Mouse (Mus musculus) naive thymus-derived CD4-positive, alpha-beta T cell, adult 2 months (primary cell): ENCODE measurements around the gene Kcnh5.

Experiments
- DNase-seq: peaks from one replicate; pipeline ENCODE4 v3.0.0-alpha.2; 2011; ENCODE audit warnings: low read depth

The Kcnh5 gene

DNA sequence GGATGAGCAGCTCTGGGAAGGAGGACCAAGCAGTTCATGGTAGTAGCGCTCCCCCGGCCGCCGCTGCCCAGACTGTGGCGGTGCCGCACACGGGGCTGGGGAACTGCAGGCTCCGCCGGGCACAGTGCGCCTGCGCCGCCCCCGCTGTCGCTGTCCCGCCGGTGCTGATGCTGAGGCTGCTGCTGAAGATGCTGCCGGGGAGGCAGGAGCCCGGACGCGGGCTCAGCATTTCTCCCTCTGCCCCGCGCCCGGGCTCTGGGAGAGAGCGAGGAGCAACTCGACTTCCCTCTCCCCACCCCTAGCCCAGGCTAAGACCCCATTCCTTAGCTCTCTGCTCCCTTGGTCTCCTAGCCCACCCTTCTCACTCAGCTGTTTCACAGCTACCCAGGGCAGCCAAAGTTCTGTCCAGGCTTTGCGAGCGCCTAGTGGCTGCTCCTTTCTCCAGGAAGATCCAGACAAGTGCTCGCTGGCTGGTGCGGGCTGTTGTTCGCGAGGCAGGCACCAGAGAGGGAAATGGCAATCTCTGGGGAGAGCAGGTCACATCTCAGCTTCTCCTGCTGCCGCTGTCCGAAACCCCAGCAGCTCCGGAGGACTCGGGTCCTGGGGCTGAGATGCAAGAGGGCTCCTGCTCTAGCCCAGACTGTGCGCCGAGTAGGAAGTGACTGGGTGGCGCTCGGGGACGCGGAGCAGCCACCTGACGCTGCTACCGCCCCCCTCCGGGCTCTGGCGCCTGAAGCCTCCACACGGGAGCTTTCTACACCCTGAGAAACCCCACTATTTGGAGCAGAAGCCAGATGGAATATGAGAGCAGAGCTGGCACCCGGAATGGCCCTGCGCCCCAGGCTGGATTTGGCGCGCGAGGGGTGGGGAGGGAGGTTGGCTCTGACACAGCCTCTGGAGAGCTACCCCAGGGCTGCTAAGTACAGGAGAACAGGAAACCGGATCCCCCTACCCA lies at the start of gene Kcnh5:
Kcnh5 (minus strand) TSS at position 642 of the 955 bp plus-strand sequence.
- DNase-seq = peak; percentile 34

DNA sequence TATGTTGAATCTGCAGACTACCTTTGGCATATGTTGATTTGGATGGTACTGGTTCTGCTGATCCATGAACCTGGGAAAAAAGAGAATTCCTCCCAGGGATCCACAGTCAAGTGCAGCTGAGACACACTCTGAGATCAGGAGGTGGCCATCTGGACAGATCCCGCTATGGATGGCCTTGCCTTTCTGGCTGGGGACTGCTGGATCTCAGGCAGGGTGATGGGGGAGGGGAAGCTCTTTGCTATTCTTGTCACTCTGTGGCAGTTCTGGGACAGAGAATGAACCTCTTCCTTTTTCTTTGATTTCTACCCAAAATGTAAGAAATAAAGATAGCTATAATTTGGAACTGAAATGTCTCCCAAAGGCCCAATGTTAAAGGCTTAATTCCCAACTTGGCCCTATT lies 46.8 kb upstream of the Kcnh5 start:
- DNase-seq = no peak

DNA sequence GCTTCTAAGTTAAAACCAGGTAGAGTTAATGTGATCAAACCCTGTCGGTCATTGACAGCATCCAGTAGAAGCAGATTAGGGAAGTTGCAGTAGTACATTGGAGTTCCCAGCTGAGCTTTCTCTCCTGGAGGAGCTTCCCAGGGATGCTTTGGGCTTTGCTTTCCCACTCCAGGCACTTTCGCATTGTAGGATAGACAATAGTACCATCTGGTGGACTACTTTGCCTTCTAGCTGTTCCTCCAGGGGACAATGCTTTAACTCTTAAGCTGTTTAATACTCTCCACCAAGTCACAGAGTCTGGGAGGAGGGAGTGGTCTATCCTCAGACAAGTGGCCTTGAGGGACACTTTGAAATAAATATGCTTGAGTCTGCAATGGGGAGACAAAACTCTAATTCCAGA lies 12.3 kb upstream of the Kcnh5 start:
- no peak for DNase-seq

DNA sequence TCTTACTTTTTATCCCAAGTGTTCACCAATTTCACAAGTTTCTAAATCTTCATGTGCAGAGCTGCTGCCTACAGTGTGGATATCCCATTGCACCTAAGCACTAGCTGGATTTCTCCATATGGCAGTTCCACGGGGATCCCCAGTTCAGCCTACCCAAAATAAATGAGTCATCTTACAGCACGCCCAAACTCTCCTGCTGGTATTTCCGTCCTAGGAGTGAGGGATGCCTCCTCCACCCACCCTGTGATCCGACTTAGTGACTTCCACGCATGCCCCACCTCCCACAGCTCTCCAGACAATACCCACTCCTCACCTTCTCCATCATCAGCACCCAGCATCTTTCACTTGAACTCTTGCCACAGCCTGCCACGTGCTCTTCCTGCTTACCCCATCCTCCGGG lies 5.5 kb upstream of the Kcnh5 start:
- DNase-seq = no peak

DNA sequence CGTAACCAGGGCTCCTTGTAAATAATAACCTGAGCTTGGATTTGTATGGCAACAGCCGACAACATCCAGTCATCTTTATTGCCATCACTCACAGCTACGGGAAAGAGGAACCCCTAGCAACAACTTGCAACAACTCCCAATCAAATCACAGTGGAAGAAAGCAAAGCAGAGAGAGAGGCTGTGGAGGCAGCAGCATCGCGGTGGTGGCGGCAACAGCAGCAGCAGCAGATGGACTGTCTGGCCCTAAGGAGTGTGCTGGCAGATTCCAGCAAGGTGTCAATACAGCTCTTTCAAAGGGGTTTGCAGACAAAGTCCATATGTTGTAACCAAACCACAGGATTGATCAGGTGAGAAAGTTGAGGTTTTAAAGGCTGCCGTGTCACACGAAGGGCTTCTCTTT lies 2.4 kb upstream of the Kcnh5 start:
- DNase-seq = no peak

DNA sequence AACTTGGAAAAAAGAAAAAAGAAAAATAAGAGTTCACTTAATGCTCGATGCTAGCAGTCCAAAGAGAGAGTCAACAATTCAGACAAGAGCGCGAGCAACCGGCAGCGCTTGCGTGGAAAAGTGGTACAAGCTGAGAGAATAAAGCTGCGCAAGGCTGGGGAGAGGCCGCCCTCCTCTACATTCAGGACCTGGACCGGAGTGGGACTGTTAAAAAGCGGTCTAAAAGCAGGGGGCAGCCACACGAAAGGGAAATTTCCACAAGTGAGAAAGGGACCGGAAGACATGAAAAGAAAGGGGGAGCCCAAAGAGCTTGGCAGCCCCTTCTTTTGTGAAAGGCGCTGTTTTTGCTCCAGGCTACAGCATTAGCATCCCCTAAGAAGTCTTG lies 506 bp upstream of the Kcnh5 start:
- DNase-seq = no peak

DNA sequence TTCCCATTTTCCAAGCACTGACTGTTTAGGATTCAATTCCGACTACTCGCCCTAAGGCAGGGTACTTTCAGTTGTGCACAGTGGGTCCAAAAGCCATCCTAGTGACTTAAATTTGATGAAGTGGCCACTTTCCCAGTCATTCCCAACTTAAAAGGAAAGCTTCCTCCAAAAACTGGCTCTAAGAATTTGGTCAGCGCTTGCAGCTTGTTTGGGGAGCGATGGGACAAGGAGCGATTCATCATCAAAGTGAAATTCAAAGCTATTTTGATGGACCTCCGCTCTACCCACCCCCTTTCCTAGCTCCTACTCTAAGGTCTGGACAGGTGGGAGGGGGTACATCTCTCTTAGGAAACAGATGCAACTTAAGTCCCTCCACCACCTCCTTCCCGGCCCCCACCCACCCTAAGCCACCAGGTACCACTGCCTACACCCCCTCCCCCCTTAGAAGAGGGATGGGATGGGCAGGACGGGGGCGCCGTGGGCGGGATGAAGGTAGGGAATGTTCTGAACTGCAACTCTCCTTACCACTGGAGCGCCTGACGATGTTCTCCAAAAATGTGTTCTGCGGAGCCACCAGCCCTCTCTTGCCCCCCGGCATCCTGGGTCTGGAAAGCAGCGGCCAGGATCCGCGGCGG lies 1.1 kb downstream of the Kcnh5 start:
- no peak for DNase-seq

DNA sequence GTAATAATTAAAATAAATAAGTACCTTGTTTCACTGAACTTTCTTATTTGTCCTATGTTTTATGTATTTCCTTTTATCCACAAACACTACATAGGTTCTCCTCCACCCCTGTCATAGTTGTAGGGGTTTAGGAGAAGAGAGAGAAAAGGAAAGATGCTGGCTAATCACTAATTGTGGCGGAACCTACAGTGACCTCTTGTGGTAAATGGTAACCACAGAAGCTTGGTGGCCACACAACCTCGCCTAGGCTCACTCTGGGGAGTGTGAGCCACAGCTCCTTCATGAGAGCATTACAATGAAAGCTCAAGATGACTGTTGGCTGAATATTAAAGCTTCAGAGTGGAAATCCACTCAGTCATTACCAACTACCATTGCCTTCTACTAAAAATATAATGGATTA lies 6.2 kb downstream of the Kcnh5 start:
- no peak for DNase-seq

DNA sequence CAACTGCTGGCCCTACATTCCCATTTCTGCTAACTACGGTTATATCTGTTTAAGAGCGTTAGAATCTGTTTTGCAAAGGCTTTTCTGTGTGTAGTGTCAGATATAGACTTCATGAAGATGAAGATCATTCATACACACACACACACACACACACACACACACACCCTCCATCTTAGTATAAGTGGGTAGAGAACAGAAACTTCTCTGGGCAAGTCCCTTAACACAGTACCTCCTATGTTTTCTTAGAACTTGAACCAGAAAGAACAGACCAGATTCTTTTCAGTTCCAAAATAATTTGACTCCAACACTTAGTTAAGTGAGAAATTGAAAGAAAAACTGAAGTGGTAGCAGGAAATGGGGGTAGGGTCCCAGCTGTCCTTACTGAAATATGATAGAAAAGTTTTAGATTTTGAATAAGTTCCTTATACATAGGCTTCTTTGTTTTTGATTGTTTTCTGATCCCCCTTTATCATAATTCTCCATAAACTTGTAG lies 24.0 kb downstream of the Kcnh5 start:
- DNase-seq = no peak

DNA sequence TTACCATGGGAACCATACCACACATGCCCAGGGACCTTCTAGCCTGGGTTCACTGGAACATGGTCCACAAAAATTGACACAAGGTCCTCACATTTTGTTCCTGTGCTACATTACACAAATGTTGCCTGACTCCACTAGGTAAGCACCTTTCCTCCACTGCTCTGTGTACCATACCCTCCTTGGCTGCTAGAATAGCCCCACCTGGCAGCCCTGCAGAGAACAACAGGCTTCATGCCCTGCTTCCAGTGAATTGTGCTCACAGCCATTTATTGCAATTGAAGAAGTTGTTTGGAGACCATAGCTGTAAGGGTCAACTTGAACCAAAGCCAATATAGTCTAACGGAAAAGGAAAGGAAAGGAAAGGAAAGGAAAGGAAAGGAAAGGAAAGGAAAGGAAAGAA lies 37.3 kb downstream of the Kcnh5 start:
- DNase-seq = no peak

DNA sequence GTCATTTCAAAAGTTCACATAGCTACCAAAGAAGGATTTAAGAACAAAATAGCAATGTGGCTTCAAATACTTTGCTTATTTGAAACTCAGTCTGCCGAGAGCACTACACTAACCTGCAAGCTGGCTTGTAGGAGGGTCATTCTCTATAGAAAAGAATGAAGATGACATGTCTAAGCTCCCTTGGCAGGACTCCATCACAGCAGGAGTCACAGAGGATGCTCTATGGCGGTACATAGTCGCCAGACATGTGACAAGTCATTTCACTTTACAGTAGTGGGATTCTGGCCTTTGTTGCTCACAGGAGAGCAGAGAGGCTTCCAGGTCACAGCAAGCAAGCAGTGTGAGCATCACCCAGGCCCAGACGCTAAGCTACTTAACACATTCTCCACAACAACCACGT lies 85.2 kb downstream of the Kcnh5 start:
- no peak for DNase-seq

DNA sequence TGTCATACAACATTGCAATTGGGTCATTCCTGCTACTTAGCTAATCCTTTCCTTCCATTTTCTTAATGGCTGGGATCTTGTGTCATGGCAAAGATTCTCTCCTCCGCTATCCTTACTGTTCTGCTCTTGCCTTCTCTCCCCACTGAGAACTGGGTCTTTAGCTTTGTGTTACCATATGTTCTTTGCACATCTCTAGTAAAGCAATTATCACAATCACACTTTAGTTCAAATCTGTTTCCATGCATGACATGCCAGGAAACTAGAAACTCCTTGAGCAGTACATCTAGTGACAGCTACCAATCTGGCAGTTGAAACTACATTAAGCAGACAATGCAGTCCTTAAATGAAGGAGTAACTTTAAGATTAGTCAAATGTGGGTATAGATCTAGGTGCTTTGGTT lies 86.2 kb downstream of the Kcnh5 start:
- no peak for DNase-seq

DNA sequence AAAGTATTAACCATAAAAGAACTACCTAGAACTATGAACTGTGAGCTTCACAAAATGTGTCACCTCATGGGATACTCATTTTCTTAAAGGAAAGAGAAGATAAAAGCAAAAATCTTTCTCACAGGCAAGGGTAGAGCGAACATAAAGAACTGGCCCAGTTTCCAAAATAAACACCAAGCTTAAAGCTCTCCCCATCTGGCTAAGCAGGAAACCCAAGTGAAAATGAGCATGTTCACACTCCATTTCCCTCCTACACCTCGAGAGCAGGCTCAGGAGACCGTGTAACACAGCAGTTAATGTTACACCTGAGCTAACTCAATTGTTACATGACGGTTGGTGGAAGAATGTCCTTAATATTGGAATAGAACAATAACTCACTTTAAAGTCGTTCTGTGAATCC lies 100.0 kb downstream of the Kcnh5 start:
- DNase-seq = no peak

DNA sequence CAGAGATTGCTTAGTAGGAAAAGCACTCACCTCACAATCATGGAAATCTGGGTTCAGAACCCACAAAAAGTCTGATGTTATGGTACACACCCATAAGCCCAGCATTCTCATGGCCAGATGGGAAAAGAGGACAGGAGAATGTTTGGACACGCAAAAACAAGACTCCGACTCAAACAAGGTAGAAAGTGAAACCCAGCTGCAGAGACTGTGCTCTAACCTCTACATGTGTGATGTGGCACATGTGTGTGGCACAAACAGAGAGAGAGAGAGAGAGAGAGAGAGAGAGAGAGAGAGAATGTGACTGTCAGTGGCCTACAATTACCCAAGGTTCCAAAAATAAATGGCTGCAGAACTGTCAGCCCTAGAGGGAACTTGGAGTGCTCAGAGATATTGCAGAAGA lies 106.1 kb downstream of the Kcnh5 start:
- DNase-seq = no peak

DNA sequence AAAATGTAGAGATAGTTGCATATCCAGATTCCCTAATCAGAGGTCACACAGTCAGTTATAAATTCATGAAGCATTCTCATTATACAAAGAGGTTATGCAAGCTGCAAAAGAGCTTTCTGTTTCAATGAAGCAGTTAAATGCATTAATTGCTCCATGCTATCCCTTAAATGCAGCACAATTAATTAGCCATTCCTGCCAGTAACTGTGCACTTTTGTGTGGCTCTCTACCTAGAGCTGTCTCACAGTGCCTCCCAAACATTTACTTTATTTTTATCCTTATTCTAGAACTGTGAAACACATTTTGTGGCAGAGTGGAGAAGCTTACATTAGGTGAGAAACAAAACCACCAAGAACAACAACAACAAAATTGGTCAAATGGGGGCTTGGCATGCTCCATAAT lies 114.6 kb downstream of the Kcnh5 start:
- no peak for DNase-seq

DNA sequence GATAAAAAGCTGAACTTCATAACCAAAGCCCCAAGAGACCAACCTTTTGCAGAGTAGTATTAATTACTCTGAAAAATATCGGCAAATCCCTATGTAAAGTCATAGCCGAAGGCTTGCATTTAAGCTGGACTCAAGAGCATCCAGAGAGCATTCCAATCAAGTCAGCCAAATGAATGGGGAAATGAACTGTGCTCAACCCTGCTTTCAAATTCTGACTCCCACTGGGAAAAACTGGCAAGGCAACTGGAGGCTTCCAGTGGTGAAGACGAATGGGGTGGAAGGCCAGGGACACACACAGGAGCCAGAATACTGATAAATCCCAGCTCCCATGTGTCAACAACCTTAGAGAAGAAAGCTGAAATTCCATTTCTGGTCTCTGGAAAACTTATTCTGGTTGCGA lies 115.4 kb downstream of the Kcnh5 start:
- no peak for DNase-seq

DNA sequence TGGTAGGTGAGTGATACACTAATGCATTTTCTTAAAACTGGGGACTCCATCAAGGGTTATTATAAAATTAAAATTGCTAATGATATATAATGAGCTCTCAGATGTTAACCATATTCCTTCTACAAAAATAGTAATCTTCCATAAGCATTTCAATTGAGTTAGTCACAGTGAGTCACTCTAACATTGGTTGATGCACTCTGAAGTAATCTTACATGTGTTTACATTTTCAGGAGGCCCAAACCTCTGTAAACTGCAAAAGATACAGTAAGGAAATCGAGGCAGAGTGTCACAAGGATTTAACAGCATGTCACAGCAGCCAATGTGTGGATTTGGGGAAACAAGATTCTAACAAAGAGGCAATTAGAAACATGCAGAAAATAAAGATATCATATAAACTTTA lies 123.4 kb downstream of the Kcnh5 start:
- no peak for DNase-seq

DNA sequence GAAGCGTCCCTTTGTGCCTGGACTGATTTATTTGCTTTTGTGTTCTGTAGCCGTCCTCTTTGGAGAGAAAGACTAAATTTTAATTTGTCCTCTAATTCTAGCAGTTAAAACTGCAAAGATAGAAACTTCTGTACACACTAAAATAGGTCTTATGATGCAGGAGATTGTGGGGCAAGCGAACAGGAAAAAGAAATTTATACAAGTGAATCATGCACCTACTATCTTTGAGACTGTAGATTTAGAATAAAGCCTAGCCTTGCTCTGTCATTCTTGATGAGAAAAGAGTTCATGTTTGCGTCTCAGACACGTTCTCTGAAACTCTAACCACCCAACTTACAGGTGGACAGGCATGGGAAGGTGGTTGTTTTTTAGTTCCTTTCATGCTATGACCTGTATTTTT lies 140.4 kb downstream of the Kcnh5 start:
- DNase-seq = no peak

DNA sequence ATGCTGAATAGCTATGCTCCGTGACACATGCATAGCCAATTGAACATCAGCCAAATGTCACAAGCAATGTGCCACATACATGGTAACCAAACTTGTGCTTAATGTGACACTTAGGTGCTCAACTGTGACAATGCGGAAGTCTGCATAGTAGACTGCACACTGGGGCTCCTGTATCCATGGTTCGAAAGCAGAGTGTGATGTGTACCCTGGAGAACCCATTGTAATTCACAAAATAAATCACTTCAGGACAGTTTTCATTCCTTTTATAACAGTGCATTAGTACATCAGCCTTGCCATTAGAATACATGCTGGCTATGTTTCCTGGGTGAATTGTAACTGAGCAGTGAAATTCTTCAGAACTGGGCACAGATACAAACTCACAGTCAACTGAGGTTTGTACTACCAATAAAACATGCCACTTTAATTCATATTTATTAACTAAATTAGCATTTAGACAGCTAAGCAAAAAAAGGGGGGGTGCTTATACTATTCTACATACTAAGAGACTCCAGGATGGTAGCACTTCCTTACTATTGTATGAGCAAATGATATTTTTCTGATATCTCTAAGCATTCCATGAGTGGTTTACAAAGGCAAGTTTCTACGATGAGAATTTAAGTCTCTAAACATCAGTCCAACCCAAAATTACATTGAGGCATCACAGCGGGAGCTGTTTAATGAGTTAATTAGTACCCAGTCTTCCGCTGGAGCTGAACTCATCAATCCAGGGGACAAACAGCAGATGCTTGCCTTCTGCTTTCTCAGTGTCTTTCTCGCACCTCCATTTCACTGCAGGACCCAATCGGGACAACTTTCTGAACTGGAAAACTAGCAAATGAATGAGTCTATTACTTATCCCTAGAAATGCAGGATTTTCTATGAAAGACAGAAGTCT lies 144.9 kb downstream of the Kcnh5 start:
- DNase-seq = no peak

DNA sequence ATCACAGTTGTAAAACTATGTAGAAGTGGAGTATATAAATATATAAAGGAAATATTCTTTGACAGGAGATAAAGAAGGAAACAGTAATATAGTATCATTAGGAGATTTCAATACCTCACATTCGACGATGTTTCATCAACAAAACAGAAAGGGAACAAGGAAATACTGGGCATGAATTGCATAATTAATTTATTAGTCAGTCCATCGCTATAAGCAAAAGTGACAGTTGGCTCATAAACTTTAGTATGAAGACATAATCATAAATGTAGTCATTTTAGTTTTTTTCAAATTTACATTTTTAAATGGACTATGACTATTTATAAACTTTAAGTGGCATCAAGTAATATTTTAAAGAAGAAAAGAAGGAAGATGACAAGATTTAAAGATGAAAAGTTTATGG lies 205.9 kb downstream of the Kcnh5 start:
- no peak for DNase-seq

DNA sequence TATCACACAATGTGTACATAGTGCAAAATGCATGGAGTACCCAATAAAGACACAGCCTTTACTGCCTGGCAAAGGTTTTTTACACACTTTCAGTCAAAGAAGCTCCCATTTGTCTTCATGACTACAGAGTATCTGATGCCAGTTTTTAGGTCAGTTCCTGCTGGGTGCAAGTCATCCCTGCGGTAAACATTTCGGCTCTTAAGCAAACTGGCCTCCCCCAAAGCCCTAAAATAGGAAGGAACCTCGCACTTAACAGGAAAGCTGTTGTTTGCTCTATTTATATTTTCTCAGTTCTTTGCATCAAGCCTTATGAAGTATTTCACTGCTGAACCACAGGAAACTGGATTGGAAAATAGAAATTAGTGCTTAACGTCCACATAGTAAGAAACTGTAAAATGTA lies 207.7 kb downstream of the Kcnh5 start:
- no peak for DNase-seq

DNA sequence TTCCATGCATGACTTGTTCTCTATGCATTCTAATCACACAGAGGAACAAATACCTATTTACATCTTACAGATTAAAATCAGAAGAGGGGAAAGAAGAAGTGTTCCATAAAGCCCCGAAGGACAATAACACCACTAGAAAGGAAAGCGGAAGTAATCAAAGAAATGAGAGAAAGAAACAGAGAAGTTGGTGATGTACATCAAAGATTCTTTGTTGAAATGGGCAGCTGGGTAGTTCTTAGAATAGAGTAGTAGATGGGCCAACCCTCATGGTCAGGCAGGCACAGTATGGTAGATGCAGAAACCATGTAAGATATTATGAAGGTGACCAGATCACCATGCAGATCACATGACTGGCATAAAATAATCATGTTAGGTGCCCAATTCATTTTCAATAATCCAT lies 210.9 kb downstream of the Kcnh5 start:
- DNase-seq = no peak

DNA sequence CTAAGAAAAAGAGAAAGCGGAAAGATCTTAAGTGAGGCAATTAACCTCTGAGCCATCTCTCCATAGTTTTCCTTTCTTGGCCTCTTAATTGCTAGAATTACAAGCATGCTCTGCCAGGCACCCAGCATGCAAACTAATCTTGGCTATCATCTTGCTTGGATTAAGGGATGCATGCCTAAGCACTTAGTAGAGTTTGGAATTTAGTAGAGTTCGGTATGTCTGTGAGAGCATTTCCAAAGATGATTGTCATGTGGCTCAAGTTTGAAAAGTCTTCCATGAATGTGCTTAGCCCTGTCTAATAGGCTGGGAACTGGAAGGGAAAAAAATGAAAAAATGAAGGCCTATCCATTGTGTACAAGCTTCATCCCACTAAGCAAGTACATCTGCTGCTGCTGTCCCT lies 224.5 kb downstream of the Kcnh5 start:
- no peak for DNase-seq
